Mouse (Mus musculus) MEL (cell line): ENCODE measurements around the gene Ing3. TPM values are rescaled to one million over a fixed set of nuclear protein-coding genes. Genes with fewer than 3 reads are reported as not detected.

ENCODE experiments used
- DNase-seq: peaks from one replicate; pipeline ENCODE4 v3.0.0; 2011; ENCODE audit warnings: low read depth, low spot score
- H3K27ac ChIP-seq: 2 replicates; pipeline ENCODE4 v1.5.1; 2012; ENCODE audit warnings: low read depth, mild to moderate bottlenecking, control low read depth, low read length, moderate library complexity; ENCODE audit not compliant: control insufficient read depth
- H3K27me3 ChIP-seq, 2 experiments: fragments of 150-350 bp in 1 of 2; sonication (generic) in 1 of 2; 2 replicates each; pipeline ENCODE4 v1.6.1; 2012; ENCODE audit warnings: low read length in 2 of 2, mild to moderate bottlenecking in 2 of 2, improper control_type of control experiment in 1 of 2, moderate library complexity in 1 of 2; ENCODE audit not compliant: insufficient read depth in 2 of 2, control insufficient read depth in 1 of 2
- H3K36me3 ChIP-seq, 2 experiments: 2 replicates each; pipeline ENCODE4 v1.6.1; 2012 to 2014; ENCODE audit warnings: low read length in 2 of 2, improper control_type of control experiment in 1 of 2, inconsistent platforms in 1 of 2, mild to moderate bottlenecking in 1 of 2; ENCODE audit not compliant: insufficient read depth in 2 of 2, control insufficient read depth in 1 of 2
- H3K4me1 ChIP-seq, 2 experiments: fragments of 150-350 bp in 1 of 2; sonication (generic) in 1 of 2; 2 replicates each; pipeline ENCODE4 v1.6.1; 2012; ENCODE audit warnings: low read length in 2 of 2, improper control_type of control experiment in 1 of 2, mild to moderate bottlenecking in 1 of 2; ENCODE audit not compliant: insufficient read depth in 2 of 2, control insufficient read depth in 1 of 2
- H3K4me3 ChIP-seq, 2 experiments: fragments of 150-350 bp in 1 of 2; sonication (generic) in 1 of 2; 2 replicates each; pipeline ENCODE4 v1.5.1; 2012; ENCODE audit warnings: low read depth in 2 of 2, low read length in 2 of 2, mild to moderate bottlenecking in 2 of 2, moderate library complexity in 2 of 2, control low read depth in 1 of 2, improper control_type of control experiment in 1 of 2; ENCODE audit not compliant: control insufficient read depth in 1 of 2, insufficient read depth in 1 of 2
- H3K79me2 ChIP-seq: 2 replicates; pipeline ENCODE4 v1.6.1; 2012; ENCODE audit warnings: mild to moderate bottlenecking, low read length, moderate library complexity; ENCODE audit not compliant: control insufficient read depth, poor library complexity, insufficient read depth
- H3K9ac ChIP-seq: 2 replicates; pipeline ENCODE4 v1.6.1; 2012; ENCODE audit warnings: low read depth, mild to moderate bottlenecking, control low read depth, low read length, moderate library complexity; ENCODE audit not compliant: control insufficient read depth, poor library complexity, severe bottlenecking
- H3K9me3 ChIP-seq: fragments of 150-350 bp; sonication (generic); replicated peaks from 2 replicates; pipeline ENCODE4 v1.6.1; 2012; ENCODE audit warnings: mild to moderate bottlenecking, low read length, improper control_type of control experiment, moderate library complexity; ENCODE audit not compliant: insufficient read depth
- CHD1 ChIP-seq: IDR thresholded peaks from 2 replicates; pipeline ENCODE4 v1.6.1; 2012; ENCODE audit warnings: low read depth, mild to moderate bottlenecking, inconsistent platforms, low read length, improper control_type of control experiment
- CTCF ChIP-seq, 3 experiments: IDR thresholded peaks in 2 of 3; conservative IDR thresholded peaks in 1 of 3; 2 replicates each; pipeline ENCODE4 v1.5.1; 2011 to 2012; ENCODE audit warnings: low read length in 3 of 3, low read depth in 2 of 3, mild to moderate bottlenecking in 2 of 3, improper control_type of control experiment in 1 of 3, inconsistent platforms in 1 of 3, mixed read lengths in 1 of 3, moderate library complexity in 1 of 3; ENCODE audit not compliant: control insufficient read depth in 1 of 3, insufficient read depth in 1 of 3, poor library complexity in 1 of 3, severe bottlenecking in 1 of 3
- ELF1 ChIP-seq: IDR thresholded peaks from 2 replicates; pipeline ENCODE4 v1.6.1; 2014; ENCODE audit warnings: low read depth, mild to moderate bottlenecking, inconsistent platforms, low read length, improper control_type of control experiment, moderate library complexity
- GATA1 ChIP-seq: IDR thresholded peaks from 2 replicates; pipeline ENCODE4 v1.6.1; 2011; ENCODE audit warnings: low read depth, low read length, improper control_type of control experiment
- HCFC1 ChIP-seq: IDR thresholded peaks from 2 replicates; pipeline ENCODE4 v1.6.1; 2012; ENCODE audit warnings: low read depth, mild to moderate bottlenecking, inconsistent platforms, low read length, improper control_type of control experiment, moderate library complexity
- MAZ ChIP-seq: IDR thresholded peaks from 2 replicates; pipeline ENCODE4 v1.6.1; 2012; ENCODE audit warnings: low read depth, mild to moderate bottlenecking, inconsistent platforms, low read length, improper control_type of control experiment
- MEF2A ChIP-seq: IDR thresholded peaks from 2 replicates; pipeline ENCODE4 v1.6.1; 2014; ENCODE audit warnings: low read depth, mild to moderate bottlenecking, inconsistent platforms, low read length, improper control_type of control experiment; ENCODE audit not compliant: poor library complexity, insufficient replicate concordance, severe bottlenecking; ENCODE audit errors: extremely low read depth
- MYC ChIP-seq: IDR thresholded peaks from 2 replicates; pipeline ENCODE4 v1.6.1; 2011; ENCODE audit warnings: low read depth, mild to moderate bottlenecking, low read length, improper control_type of control experiment, moderate library complexity
- NELFE ChIP-seq: IDR thresholded peaks from 2 replicates; pipeline ENCODE4 v1.6.1; 2011; ENCODE audit warnings: low read depth, low read length, improper control_type of control experiment
- NRF1 ChIP-seq: IDR thresholded peaks from 2 replicates; pipeline ENCODE4 v1.6.1; 2014; ENCODE audit warnings: low read depth, mild to moderate bottlenecking, inconsistent platforms, low read length, improper control_type of control experiment, moderate library complexity; ENCODE audit not compliant: poor library complexity, insufficient read depth, severe bottlenecking
- RAD21 ChIP-seq: IDR thresholded peaks from 2 replicates; pipeline ENCODE4 v1.6.1; 2011; ENCODE audit warnings: mild to moderate bottlenecking, low read depth, low read length, improper control_type of control experiment
- TAL1 ChIP-seq: IDR thresholded peaks from 2 replicates; pipeline ENCODE4 v1.6.1; 2012; ENCODE audit warnings: mild to moderate bottlenecking, inconsistent platforms, low read length, moderate library complexity, mixed read lengths
- TBP ChIP-seq: IDR thresholded peaks from 2 replicates; pipeline ENCODE4 v1.8.0; 2011; ENCODE audit warnings: low read depth, low read length, improper control_type of control experiment
- USF2 ChIP-seq, 2 experiments: IDR thresholded peaks; 2 replicates each; pipeline ENCODE4 v1.6.1; 2011 to 2012; ENCODE audit warnings: improper control_type of control experiment in 2 of 2, low read length in 2 of 2, borderline replicate concordance in 1 of 2, inconsistent platforms in 1 of 2, low read depth in 1 of 2, mild to moderate bottlenecking in 1 of 2; ENCODE audit not compliant: insufficient read depth in 1 of 2
- ZC3H11A ChIP-seq: IDR thresholded peaks from 2 replicates; pipeline ENCODE4 v1.6.1; 2012; ENCODE audit warnings: low read depth, mild to moderate bottlenecking, inconsistent platforms, low read length, improper control_type of control experiment
- polyA plus RNA-seq, 2 experiments: library from polyadenylated mRNA; stranded (reverse) in 1 of 2; unstranded in 1 of 2; fragments of >175 nt in 1 of 2; fragments of >200 nt in 1 of 2; gene quantifications; 2 replicates each; pipeline versions ENCODE4 v1.2.1 to v1.2.4; 2012; ENCODE audit warnings: low replicate concordance in 2 of 2, low read depth in 1 of 2; ENCODE audit not compliant: insufficient read length in 2 of 2, insufficient read depth in 1 of 2, missing spikeins in 1 of 2
- total RNA-seq: library from RNA; depleted of rRNA; stranded (reverse); fragments of 300-350 nt; gene quantifications from 2 replicates; pipeline ENCODE4 v1.2.3, GENCODE M21; 2012

Gene Ing3
- total and polyA plus RNA-seq, 3 experiments = 13.4 to 16.5 TPM; not detected in 1

DNA sequence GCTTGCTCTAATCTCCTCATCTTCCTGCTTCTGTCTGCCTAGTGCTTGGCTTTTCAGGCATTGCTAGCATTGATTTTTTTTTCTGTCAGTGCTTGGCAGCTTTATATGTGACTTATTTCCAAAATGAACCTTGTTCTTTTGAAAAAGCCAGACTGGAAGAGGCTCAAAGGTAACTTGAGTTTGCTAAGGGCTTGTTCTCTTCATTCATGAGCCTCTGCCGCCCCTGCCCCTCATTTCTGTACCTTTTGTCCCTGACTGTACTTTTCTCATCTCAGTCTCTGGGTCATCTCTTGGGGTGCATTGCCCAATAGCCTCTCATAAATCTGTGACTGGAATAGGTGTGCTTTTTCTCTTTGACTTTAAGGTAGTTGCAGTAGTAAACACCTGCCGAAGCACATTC, 1.3 kb downstream of the Ing3 start:
- no peaks in the 10 kb centered on the region for H3K9me3 ChIP-seq
- peaks cover 0 to 1% of the 10 kb centered on the region in 2 experiments; a peak in 1 of 4 replicates for H3K27me3 ChIP-seq
- peak overlapping the region; percentile 80 to 89; a peak in 3 of 4 replicates for H3K4me3 ChIP-seq
- H3K27ac ChIP-seq = no peak overlapping the region
- H3K36me3 ChIP-seq = peaks cover 0 to 6% of the 10 kb centered on the region in 2 experiments; a peak in 2 of 4 replicates
- H3K79me2 ChIP-seq = peaks cover 5% of the 10 kb centered on the region
- DNase-seq = no peak
- peaks cover 0 to 6% of the 10 kb centered on the region in 2 experiments; a peak in 1 of 4 replicates for H3K4me1 ChIP-seq
- no peak overlapping the region; the same call in 1 of the 2 replicates for H3K9ac ChIP-seq
- TF ChIP-seq NRF1 (no peak), MYC (no peak), ELF1 (no peak), RAD21 (no peak)
- TF ChIP-seq, all 39 proteins: peak for 0

DNA sequence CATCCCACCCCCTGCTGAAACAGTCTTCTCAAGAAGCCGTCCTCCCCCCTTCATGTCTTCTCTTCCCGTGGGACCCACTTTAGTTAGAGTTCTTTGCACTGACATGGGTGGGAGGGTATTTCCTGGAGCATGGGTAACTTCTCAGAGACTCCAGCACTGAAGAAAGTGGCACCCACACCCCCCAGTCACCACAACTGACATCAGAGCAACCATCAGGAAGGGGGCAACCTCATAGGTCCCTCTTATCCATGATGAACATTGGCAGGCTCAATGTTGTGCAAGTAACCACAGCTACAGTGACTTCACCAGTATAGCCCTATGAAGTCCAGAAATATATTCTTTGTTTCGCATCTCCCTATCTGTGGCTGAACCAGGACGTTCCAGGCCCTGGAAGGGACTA, 6.1 kb downstream of the Ing3 start:
- Histone ChIP-seq H3K9ac (no peak overlapping the region), H3K36me3 (peaks cover 0 to 2% of the 10 kb centered on the region in 2 experiments), H3K4me1 (peaks cover 0 to 4% of the 10 kb centered on the region in 2 experiments; a peak in 1 of 4 replicates), H3K79me2 (peaks cover 1% of the 10 kb centered on the region; the same call in 1 of the 2 replicates), H3K27ac (no peak overlapping the region), H3K27me3 (no peaks in the 10 kb centered on the region), H3K4me3 (no peak overlapping the region), H3K9me3 (no peaks in the 10 kb centered on the region)
- TF ChIP-seq TBP (no peak), CTCF (IDR thresholded peaks at IDR 0.05 in 2 of 3, conservative IDR thresholded peaks at IDR 0.05 in 1 of 3; ENCODE audit: control insufficient read depth in 1 of 3, insufficient read depth in 1 of 3, low read depth in 2 of 3, low read length in 3 of 3, poor library complexity in 1 of 3, severe bottlenecking in 1 of 3) (no peak), MYC (no peak), ELF1 (no peak), MEF2A (no peak), ZC3H11A (no peak), NELFE (no peak), HCFC1 (no peak), GATA1 (no peak), USF2 (IDR thresholded peaks at IDR 0.05; ENCODE audit: borderline replicate concordance in 1 of 2, insufficient read depth in 1 of 2, low read depth in 1 of 2, low read length in 2 of 2) (no peak), CHD1 (no peak), MAZ (no peak), TAL1 (no peak)
- no peak for DNase-seq
